Mouse (Mus musculus) liver, embryonic 14.5 days (tissue): ENCODE data around the gene Gm29609. TPM values are rescaled to one million over a fixed set of nuclear protein-coding genes. Genes with fewer than 3 reads are reported as not detected.

ENCODE experiments used
- ATAC-seq: fragments of 200-750 bp; cut with Nextera tagmentation; 2 replicates; pipeline ENCODE4 v1.8.0; 2017; ENCODE audit warnings: moderate number of reproducible peaks, mild to moderate bottlenecking, moderate library complexity; ENCODE audit not compliant: insufficient read depth
- DNase-seq, 3 experiments: peaks; one replicate each; pipeline ENCODE4 v3.0.0-alpha.2; 2012 to 2013; ENCODE audit warnings: low read depth in 3 of 3, low spot score in 3 of 3
- H3K27ac ChIP-seq: fragments of 300-500 bp; sonication (generic); 2 replicates; pipeline ENCODE4 v1.5.1; 2014; ENCODE audit warnings: moderate library complexity, mild to moderate bottlenecking, control low read depth, inconsistent platforms
- H3K27me3 ChIP-seq: fragments of 300-500 bp; sonication (generic); 2 replicates; pipeline ENCODE4 v1.6.1; 2014; ENCODE audit warnings: mild to moderate bottlenecking, low read length, moderate library complexity; ENCODE audit not compliant: control insufficient read depth, insufficient read depth
- H3K36me3 ChIP-seq: fragments of 300-500 bp; sonication (generic); replicated peaks from 2 replicates; pipeline ENCODE4 v1.6.1; 2014; ENCODE audit warnings: low read depth; ENCODE audit not compliant: control insufficient read depth, insufficient read depth
- H3K4me1 ChIP-seq, 2 experiments: fragments of 200-500 bp in 1 of 2; fragments of 300-500 bp in 1 of 2; sonication (generic) in 1 of 2; replicated peaks; 2 replicates each; pipeline ENCODE4 v1.6.1; 2012 to 2014; ENCODE audit warnings: antibody characterized with exemption in 1 of 2, inconsistent platforms in 1 of 2, low read length in 1 of 2; ENCODE audit not compliant: control insufficient read depth in 2 of 2, insufficient read depth in 2 of 2
- H3K4me2 ChIP-seq: fragments of 300-500 bp; sonication (generic); 2 replicates; pipeline ENCODE4 v1.6.1; 2014; ENCODE audit warnings: low read depth, mild to moderate bottlenecking, control low read depth, moderate library complexity
- H3K4me3 ChIP-seq, 2 experiments: fragments of 200-500 bp in 1 of 2; fragments of 300-500 bp in 1 of 2; sonication (generic) in 1 of 2; 2 replicates each; pipeline ENCODE4 v1.5.1; 2012 to 2014; ENCODE audit warnings: low read depth in 2 of 2, low read length in 2 of 2, mild to moderate bottlenecking in 2 of 2, control low read depth in 1 of 2, inconsistent platforms in 1 of 2, moderate library complexity in 1 of 2; ENCODE audit not compliant: insufficient read depth in 1 of 2
- H3K9ac ChIP-seq: fragments of 300-500 bp; sonication (generic); replicated peaks from 2 replicates; pipeline ENCODE4 v1.6.1; 2014; ENCODE audit warnings: mild to moderate bottlenecking, control low read depth, moderate library complexity
- H3K9me3 ChIP-seq: fragments of 300-500 bp; sonication (generic); 2 replicates; pipeline ENCODE4 v1.6.1; 2016; ENCODE audit warnings: low read length, mixed read lengths; ENCODE audit not compliant: control insufficient read depth
- CTCF ChIP-seq: IDR thresholded peaks from 2 replicates; pipeline ENCODE4 v1.5.1; 2016; ENCODE audit warnings: antibody characterized with exemption, low read depth, control low read depth
- EP300 ChIP-seq: IDR thresholded peaks from 2 replicates; pipeline ENCODE4 v1.6.1; 2016; ENCODE audit warnings: antibody characterized with exemption, low read depth
- WGBS: fragments of 180-500 bp; shearing (Covaris S2); extraction: QIAGEN DNeasy Blood & Tissue Kit; methylation state at CpG from one replicate; pipeline ENCODE4 v1.1.7; 2014; ENCODE audit not compliant: insufficient replicate concordance; 5-methylcytosine and 5-hydroxymethylcytosine counted together
- polyA plus RNA-seq, 2 experiments: library from polyadenylated mRNA; depleted of rRNA in 1 of 2; stranded (reverse) in 1 of 2; unstranded in 1 of 2; fragments of >200 nt; fragmentation: Nextera tagmentation in 1 of 2; extraction: Ambion mirVana in 1 of 2; gene quantifications; 2 replicates each; pipeline versions ENCODE4 v1.2.1 to v1.2.3; 2012 to 2014

The Gm29609 gene
- polyA plus RNA-seq, 2 experiments: 0.77 to 0.90 TPM

- Histone ChIP-seq H3K9ac (peak within 1 kb of the TSS; percentile 92), H3K9me3 (no peaks in the 10 kb centered on the region), H3K4me1 (peaks cover 19 to 21% of the 10 kb centered on the region in 2 experiments), H3K4me2 (peak within 1 kb of the TSS; percentile 98), H3K27me3 (no peaks in the 10 kb centered on the region), H3K4me3 (peak within 1 kb of the TSS; percentile 88 to 96), H3K27ac (peak within 1 kb of the TSS; percentile 84), H3K36me3 (peaks cover 6% of the 10 kb centered on the region; the same call in 1 of the 2 replicates)
- WGBS: under 1% methylated on average over 70 of the region's 70 CpGs
- TF ChIP-seq EP300 (peak; percentile 20; the same call in 1 of the 2 replicates), CTCF (peak; percentile 9; the same call in 1 of the 2 replicates)
- ATAC-seq (peak; percentile 92), DNase-seq (peak; percentile 90 to 91 (median 91))
Measured at GRCm38 (mm10) chr5:31220448-31221303, 41.0 kb upstream of the Gm29609 start, which contains the start of gene Ppm1g. Gene Ppm1g (minus strand): TSS chr5:31220687.

- Histone ChIP-seq H3K4me1 (peaks cover 21 to 22% of the 10 kb centered on the region in 2 experiments), H3K9me3 (no peaks in the 10 kb centered on the region), H3K9ac (peak overlapping the region; percentile 92), H3K36me3 (peaks cover 8% of the 10 kb centered on the region; the same call in 1 of the 2 replicates), H3K27me3 (no peaks in the 10 kb centered on the region), H3K4me3 (peak overlapping the region; percentile 88 to 96), H3K4me2 (peak overlapping the region; percentile 83), H3K27ac (peak overlapping the region; percentile 84)
- under 1% methylated on average over 40 of the region's 40 CpGs for WGBS
- ATAC-seq (peak; percentile 47), DNase-seq (peak in 1 of 3 experiments; percentile 31)
- TF ChIP-seq CTCF (peak; percentile 36), EP300 (no peak)
Measured at GRCm38 (mm10) chr5:31219911-31220447, 40.3 kb upstream of the Gm29609 start.

- peaks cover 24 to 25% of the 10 kb centered on the region in 2 experiments for H3K4me1 ChIP-seq
Measured at GRCm38 (mm10) chr5:31219474-31219873, 39.8 kb upstream of the Gm29609 start.

GRCm38 (mm10) chr5:31219070-31219469 is 39.4 kb upstream of the Gm29609 start:
- H3K27me3 ChIP-seq: no peaks in the 10 kb centered on the region
- DNase-seq (peak; percentile 55 to 70 (median 57)), ATAC-seq (no peak)
- peak overlapping the region; percentile 84 for H3K27ac ChIP-seq
- H3K9me3 ChIP-seq: no peaks in the 10 kb centered on the region
- H3K9ac ChIP-seq: peak overlapping the region; percentile 92
- WGBS: 0% methylated on average over 2 of the region's 2 CpGs
- peaks cover 24 to 25% of the 10 kb centered on the region in 2 experiments for H3K4me1 ChIP-seq
- H3K4me2 ChIP-seq: peak overlapping the region; percentile 83
- peaks cover 8% of the 10 kb centered on the region; the same call in 1 of the 2 replicates for H3K36me3 ChIP-seq
- peak; percentile 33; the same call in 1 of the 2 replicates for TF ChIP-seq CTCF
- no peak for TF ChIP-seq EP300
- H3K4me3 ChIP-seq: peak overlapping the region; percentile 88 to 96

More at GRCm38 (mm10) chr5:31219474-31219873, 39.8 kb upstream of the Gm29609 start:
- peak overlapping the region; percentile 92 for H3K9ac ChIP-seq
- under 1% methylated on average over 11 of the region's 11 CpGs for WGBS
- H3K36me3 ChIP-seq: peaks cover 8% of the 10 kb centered on the region; the same call in 1 of the 2 replicates
- peak overlapping the region; percentile 84 for H3K27ac ChIP-seq
- no peaks in the 10 kb centered on the region for H3K9me3 ChIP-seq
- no peak for ATAC-seq
- peak overlapping the region; percentile 88 to 96 for H3K4me3 ChIP-seq
- no peaks in the 10 kb centered on the region for H3K27me3 ChIP-seq
- TF ChIP-seq CTCF (no peak), EP300 (no peak)
- no peak for DNase-seq
- peak overlapping the region; percentile 83 for H3K4me2 ChIP-seq
